Mouse (Mus musculus): ENCODE measurements around the gene Coq9.

- no peak for TF ChIP-seq POLR2A (IDR thresholded peaks at IDR 0.05; ENCODE audit: extremely low read depth, insufficient read depth, low read length)
- peak; percentile 91 for TF ChIP-seq CTCF (IDR thresholded peaks at IDR 0.05; ENCODE audit: low read depth, low read length)
Measured at GRCm38 (mm10) chr8:94874358-94874757, 36.2 kb downstream of the Coq9 start.
